Mouse (Mus musculus): ENCODE measurements around the gene Gm853.

The Gm853 gene

GRCm38 (mm10) chr4:130174335-130175031 is 47.7 kb downstream of the Gm853 start:
- no peak for ATAC-seq (ENCODE audit: low TSS enrichment)

- no peak for ATAC-seq (ENCODE audit: low TSS enrichment)
Observed at GRCm38 (mm10) chr4:130173911-130174311, 48.3 kb downstream of the Gm853 start.

GRCm38 (mm10) chr4:130173060-130173822 is 49.0 kb downstream of the Gm853 start:
- ATAC-seq (ENCODE audit: low TSS enrichment) = no peak

- ATAC-seq (ENCODE audit: low TSS enrichment) = no peak
Observed at GRCm38 (mm10) chr4:130171951-130172765, 50.0 kb downstream of the Gm853 start.

- ATAC-seq (ENCODE audit: low TSS enrichment) = no peak
Observed at GRCm38 (mm10) chr4:130170362-130170761, 51.8 kb downstream of the Gm853 start.

GRCm38 (mm10) chr4:130169411-130169971 is 52.7 kb downstream of the Gm853 start:
- no peak for ATAC-seq (ENCODE audit: low TSS enrichment)

GRCm38 (mm10) chr4:130168280-130169183 is 53.7 kb downstream of the Gm853 start:
- peak; percentile 41; the same call in 1 of the 2 replicates for ATAC-seq (ENCODE audit: low TSS enrichment)

- ATAC-seq (ENCODE audit: low TSS enrichment) = no peak
Observed at GRCm38 (mm10) chr4:130167814-130168213, 54.4 kb downstream of the Gm853 start.

- no peak for ATAC-seq (ENCODE audit: low TSS enrichment)
Observed at GRCm38 (mm10) chr4:130167321-130167720, 54.9 kb downstream of the Gm853 start.

- ATAC-seq (ENCODE audit: low TSS enrichment) = no peak
Observed at GRCm38 (mm10) chr4:130166592-130166991, 55.6 kb downstream of the Gm853 start.

- no peak for ATAC-seq (ENCODE audit: low TSS enrichment)
Observed at GRCm38 (mm10) chr4:130166061-130166460, 56.1 kb downstream of the Gm853 start.

GRCm38 (mm10) chr4:130164121-130164520 is 58.1 kb downstream of the Gm853 start:
- no peak for ATAC-seq (ENCODE audit: low TSS enrichment)

- ATAC-seq (ENCODE audit: low TSS enrichment) = no peak
Observed at GRCm38 (mm10) chr4:130163391-130163861, 58.8 kb downstream of the Gm853 start.

GRCm38 (mm10) chr4:130161349-130161748 is 60.9 kb downstream of the Gm853 start:
- no peak for ATAC-seq (ENCODE audit: low TSS enrichment)
